22 mouse cellular contexts compared by ENCODE assay signal in the genomic region with DNA sequence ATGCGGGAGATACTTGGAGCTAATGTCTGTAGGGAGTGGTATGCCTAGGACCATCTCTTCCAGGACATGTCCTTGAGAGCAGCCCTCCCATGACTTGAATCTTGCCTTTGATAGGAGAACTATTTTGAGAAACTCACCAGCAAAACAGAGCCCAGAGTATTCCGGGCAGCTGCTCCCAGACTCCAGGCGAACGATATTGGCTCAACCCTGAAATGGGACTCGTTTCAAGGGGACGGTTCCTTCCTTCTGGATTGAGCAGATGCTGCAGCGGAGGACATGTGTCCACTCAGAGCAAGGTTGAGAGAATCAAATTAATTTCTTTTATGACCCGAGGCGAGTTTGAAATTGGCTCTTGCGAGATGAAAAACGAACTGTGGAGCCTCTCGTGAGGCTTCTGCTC.
DNase-seq lines count a peak whose midpoint lies in the region; ATAC-seq and TF ChIP-seq lines count a peak whose summit lies in the region.
"Had no signal": no experiment of that assay in that cellular context is flagged by ENCODE, and none has a peak within 500 bp of the region (broad histone marks: within the 10 kb centered on the region; RNA-seq: fewer than 3 reads in every experiment).

No protein-coding gene starts in this region.

- no peak for TF ChIP-seq CTCF in testis, adult 2 months (IDR thresholded peaks at IDR 0.05; ENCODE audit: control insufficient read depth, insufficient read depth, insufficient replicate concordance, low read depth, low read length)

- H3K9me3 ChIP-seq in heart, embryonic 11.5 days (replicated peaks; ENCODE audit: control insufficient read depth, low read length): no peaks in the 10 kb centered on the region
- H3K9me3 ChIP-seq: embryonic facial prominence, embryonic 12.5 days; forebrain, embryonic 13.5 days; G1E; limb, embryonic 10.5 days; midbrain, embryonic 13.5 days had no signal

- H3K36me3 ChIP-seq in heart, embryonic 11.5 days (ENCODE audit: control insufficient read depth, insufficient read depth, low read length): no peaks in the 10 kb centered on the region
- no peaks in the 10 kb centered on the region for H3K36me3 ChIP-seq in testis, adult 2 months (ENCODE audit: control insufficient read depth, insufficient read depth, low read length)
- H3K36me3 ChIP-seq: embryonic facial prominence, embryonic 12.5 days; G1E; limb, embryonic 10.5 days; midbrain, embryonic 13.5 days had no signal

- no peak overlapping the region for H3K27ac ChIP-seq in heart, embryonic 11.5 days (ENCODE audit: low read depth, low read length)
- H3K27ac ChIP-seq in testis, adult 2 months (ENCODE audit: control insufficient read depth, insufficient read depth, low read depth, low read length): peak overlapping the region; percentile 39; the same call in 1 of the 2 replicates
- H3K27ac ChIP-seq: embryonic facial prominence, embryonic 12.5 days; forebrain, embryonic 13.5 days; kidney, postnatal 0 days; limb, embryonic 10.5 days; midbrain, embryonic 13.5 days had no signal

- no peak overlapping the region for H3K9ac ChIP-seq in heart, embryonic 11.5 days (ENCODE audit: low read depth, low read length)
- H3K9ac ChIP-seq: embryonic facial prominence, embryonic 12.5 days; forebrain, embryonic 13.5 days; liver, postnatal 0 days; midbrain, embryonic 13.5 days had no signal

- no peak overlapping the region; the same call in 1 of the 2 replicates for H3K4me2 ChIP-seq in heart, embryonic 11.5 days
- H3K4me2 ChIP-seq: embryonic facial prominence, embryonic 12.5 days; forebrain, embryonic 13.5 days; midbrain, embryonic 13.5 days had no signal

- no peaks in the 10 kb centered on the region for H3K27me3 ChIP-seq in heart, embryonic 11.5 days (ENCODE audit: control insufficient read depth, insufficient read depth, low read length)
- H3K27me3 ChIP-seq in testis, adult 2 months (ENCODE audit: control insufficient read depth, insufficient read depth, low read length): no peaks in the 10 kb centered on the region
- H3K27me3 ChIP-seq: embryonic facial prominence, embryonic 12.5 days; midbrain, embryonic 13.5 days had no signal

- no peak for ATAC-seq in heart, embryonic 11.5 days (replicated peaks; ENCODE audit: insufficient number of reproducible peaks, low FRiP score, low TSS enrichment)
- ATAC-seq: activated CD4-positive, CD25-positive, alpha-beta regulatory T cell, adult 4 months; forebrain, embryonic 13.5 days; liver, postnatal 0 days; midbrain, embryonic 13.5 days had no signal

- 73% methylated on average over 12 of the region's 12 CpGs for WGBS in heart, embryonic 11.5 days (ENCODE audit: insufficient replicate concordance)

- DNase-seq in cerebellum, postnatal 14 days: peak; percentile 39 to 46
- DNase-seq in cerebellum, adult 11-12 months: no peak
- DNase-seq in heart, adult 8-10 months (ENCODE audit: low spot score): peak; percentile 15
- no peak for DNase-seq in testis, postnatal 10 days (ENCODE audit: low spot score)
- no peak for DNase-seq in natural killer cell, adult 2 months (ENCODE audit: low spot score in 2 of 2)
- no peak for DNase-seq in embryo, embryonic 11 days
- DNase-seq: adrenal gland, postnatal 10 days; kidney, adult 11 months; liver, postnatal 0 days; lung, postnatal 10 days; spleen, adult 18-20 months; thymus, adult 2 months had no signal

- H3K4me3 ChIP-seq in heart, embryonic 11.5 days (ENCODE audit: low read depth, low read length): no peak overlapping the region
- H3K4me3 ChIP-seq in testis, adult 2 months (ENCODE audit: control insufficient read depth, low read depth, low read length): no peak overlapping the region
- H3K4me3 ChIP-seq: embryonic facial prominence, embryonic 12.5 days; erythroblast, embryonic 14.5 days; forebrain, embryonic 13.5 days; limb, embryonic 10.5 days; midbrain, embryonic 13.5 days had no signal

- TF ChIP-seq POLR2A in testis, adult 2 months (IDR thresholded peaks at IDR 0.05; ENCODE audit: control insufficient read depth, low read depth, low read length): no peak

- H3K4me1 ChIP-seq in heart, embryonic 11.5 days (ENCODE audit: control insufficient read depth, insufficient read depth, low read length): no peaks in the 10 kb centered on the region
- H3K4me1 ChIP-seq in testis, adult 2 months (ENCODE audit: control insufficient read depth, insufficient read depth, low read length): peaks cover 3% of the 10 kb centered on the region; the same call in 1 of the 2 replicates
- H3K4me1 ChIP-seq: embryonic facial prominence, embryonic 12.5 days had no signal

Comparison
In these comparisons a context has a peak if more than half of its experiments do, and no peak if none do; other contexts are left out.
1. DNase-seq: peak in cerebellum, postnatal 14 days (2 of 2) and heart, adult 8-10 months (single experiment); none in cerebellum, adult 11-12 months (single experiment), testis, postnatal 10 days (single experiment), natural killer cell, adult 2 months (0 of 2) and embryo, embryonic 11 days (single experiment).